Mouse (Mus musculus) heart, adult 2 months (tissue): ENCODE measurements at regions not wholly inside any gene's neighbourhood (a gene's known extent, or its start where the extent isn't known, plus 50 kb on each side); places are given as distances from the start of the nearest gene placed in this dataset.

ENCODE experiments used
- CTCF ChIP-seq: fragments of 200-600 bp; IDR thresholded peaks from 2 replicates; pipeline ENCODE4 v1.8.1; 2022; ENCODE audit warnings: antibody characterized with exemption, mild to moderate bottlenecking, moderate library complexity
- POLR2A ChIP-seq: fragments of 200-500 bp; IDR thresholded peaks from 2 replicates; pipeline ENCODE4 v1.6.1; 2011; ENCODE audit warnings: mild to moderate bottlenecking, low read depth, low read length, control low read depth; ENCODE audit not compliant: insufficient read depth

DNA sequence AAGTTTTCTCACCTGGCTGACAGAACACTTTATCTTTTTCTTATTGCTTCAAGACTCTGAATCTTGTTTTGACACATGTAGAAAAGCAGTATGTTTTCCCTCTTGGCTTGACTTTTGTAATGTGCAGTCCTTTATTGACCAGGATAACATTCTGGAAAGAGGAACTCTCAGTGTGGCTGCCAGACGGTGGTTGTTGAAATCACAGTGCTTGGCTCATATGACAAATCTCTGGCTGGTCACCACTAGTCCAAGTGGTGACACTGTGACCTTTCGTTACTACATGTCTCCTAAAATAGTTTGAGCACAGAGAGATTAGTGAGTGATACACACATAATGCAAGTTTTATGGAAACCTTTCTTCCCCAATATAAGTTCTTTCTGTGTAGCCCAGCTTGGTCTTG, 97.1 kb upstream of the Gm6793 start:
- TF ChIP-seq POLR2A (no peak), CTCF (no peak)
